Mouse (Mus musculus): ENCODE results near the gene Sgo2a. TPM values are rescaled to one million over a fixed set of nuclear protein-coding genes. Genes with fewer than 3 reads are reported as not detected.
"Not testable (repeated sequence)": the region's sequence is repeated elsewhere in the genome, so short reads cannot be mapped to it uniquely, and the experiment has no call there.

Gene Sgo2a
- total and polyA plus RNA-seq, 2 experiments from 2014 or later = 2.8 to 3.5 TPM

DNA sequence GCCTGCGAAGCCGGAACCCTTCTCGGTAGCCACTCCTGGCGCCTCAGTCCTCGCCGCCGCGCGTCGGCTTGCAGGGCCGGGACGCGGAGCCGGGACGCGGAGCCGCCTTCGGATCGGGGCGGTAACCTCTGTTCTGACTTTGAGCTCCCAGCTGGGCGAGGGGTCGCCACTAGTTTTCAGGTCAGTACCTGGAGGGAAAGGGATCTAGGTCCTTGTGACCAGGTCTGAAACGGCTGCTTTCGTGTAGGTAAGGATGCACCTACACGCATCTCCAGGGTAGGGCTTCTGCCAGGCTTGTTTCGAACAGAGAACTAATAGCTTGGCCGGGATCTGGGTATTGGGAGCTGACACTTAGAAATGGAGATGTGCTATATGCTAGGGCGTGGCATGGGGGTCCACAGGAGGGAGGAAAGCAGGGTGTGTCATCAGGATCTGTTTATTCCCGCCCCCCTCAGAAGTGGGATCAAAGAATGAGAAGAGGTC lies 403 bp downstream of the Sgo2a start:
- Histone ChIP-seq H3K4me2 (ENCODE audit: low read depth, low read length) (peak overlapping the region; percentile 92), H3K9ac (replicated peaks; ENCODE audit: low read length) (peak overlapping the region; percentile 50), H3K9me3 (ENCODE audit: low read length) (no peaks in the 10 kb centered on the region), H3K36me3 (ENCODE audit: insufficient read depth, low read length) (no peaks in the 10 kb centered on the region), H3K27ac (peak overlapping the region; percentile 93; the same call in 1 of the 2 replicates), H3K27me3 (ENCODE audit: insufficient read depth, low read length) (no peaks in the 10 kb centered on the region), H3K4me1 (ENCODE audit: insufficient read depth, low read length) (no peaks in the 10 kb centered on the region), H3K4me3 (ENCODE audit: low read length) (peak overlapping the region; percentile 83)
- under 1% methylated on average over 29 of the region's 29 CpGs for WGBS
- DNase-seq (ENCODE audit: low spot score) (no peak), ATAC-seq (no peak)
- no peak for TF ChIP-seq CTCF (IDR thresholded peaks at IDR 0.05; ENCODE audit: low read depth)

DNA sequence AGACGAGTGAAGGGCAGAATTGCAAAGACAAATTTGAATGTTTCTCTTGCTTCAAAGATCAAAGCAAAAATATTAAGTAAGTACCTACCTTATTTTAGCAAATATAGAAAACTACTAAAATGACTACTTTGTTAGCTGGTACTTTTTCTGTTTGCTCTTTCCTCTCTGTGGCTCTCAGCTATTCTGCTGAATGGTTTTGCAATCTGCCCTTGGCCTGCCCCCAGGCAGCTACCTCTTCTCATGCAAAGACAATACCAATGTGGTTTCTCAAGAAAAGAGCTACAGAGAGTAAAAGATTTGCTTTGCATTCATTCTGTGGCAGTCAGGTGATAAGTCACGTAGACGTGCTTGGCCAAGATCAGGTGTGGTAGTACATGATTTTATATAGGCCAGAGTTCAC lies 2.4 kb downstream of the Sgo2a start:
- TF ChIP-seq CTCF (IDR thresholded peaks at IDR 0.05; ENCODE audit: low read depth) = no peak
- Histone ChIP-seq H3K4me1 (ENCODE audit: insufficient read depth, low read length) (no peaks in the 10 kb centered on the region), H3K9me3 (ENCODE audit: low read length) (no peaks in the 10 kb centered on the region), H3K27me3 (ENCODE audit: insufficient read depth, low read length) (no peaks in the 10 kb centered on the region), H3K9ac (replicated peaks; ENCODE audit: low read length) (no peak overlapping the region), H3K4me2 (ENCODE audit: low read depth, low read length) (no peak overlapping the region), H3K27ac (no peak overlapping the region), H3K4me3 (ENCODE audit: low read length) (no peak overlapping the region), H3K36me3 (ENCODE audit: insufficient read depth, low read length) (no peaks in the 10 kb centered on the region)
- 87% methylated on average over 3 of the region's 3 CpGs for WGBS
- DNase-seq (ENCODE audit: low spot score) (no peak), ATAC-seq (no peak)

DNA sequence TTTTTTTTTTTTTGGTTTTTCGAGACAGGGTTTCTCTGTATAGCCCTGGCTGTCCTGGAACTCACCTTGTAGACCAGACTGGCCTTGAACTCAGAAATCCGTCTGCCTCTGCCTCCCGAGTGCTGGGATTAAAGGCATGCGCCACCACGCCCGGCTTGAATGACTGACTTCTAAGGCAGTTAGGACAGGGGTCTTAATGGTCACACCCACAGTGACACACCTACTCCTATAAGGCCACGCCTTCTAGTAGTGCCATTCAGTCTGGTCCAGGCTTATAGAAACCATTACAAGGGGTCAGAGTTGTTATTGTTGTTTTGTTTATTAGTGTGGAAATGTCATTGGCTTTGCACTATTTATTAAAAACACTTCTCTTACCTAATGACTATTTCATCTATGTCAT lies 10.6 kb downstream of the Sgo2a start:
- not testable (repeated sequence) for H3K36me3 ChIP-seq (ENCODE audit: insufficient read depth, low read length); ATAC-seq; H3K4me1 ChIP-seq (ENCODE audit: insufficient read depth, low read length); H3K4me3 ChIP-seq (ENCODE audit: low read length); H3K9ac ChIP-seq (replicated peaks; ENCODE audit: low read length); H3K9me3 ChIP-seq (ENCODE audit: low read length); H3K27ac ChIP-seq; H3K27me3 ChIP-seq (ENCODE audit: insufficient read depth, low read length); DNase-seq (ENCODE audit: low spot score); H3K4me2 ChIP-seq (ENCODE audit: low read depth, low read length)
- 94% methylated on average over 6 of the region's 7 CpGs for WGBS

- WGBS = 97% methylated on average over 7 of the region's 7 CpGs
- no peaks in the 10 kb centered on the region for H3K27me3 ChIP-seq (ENCODE audit: insufficient read depth, low read length)
- no peaks in the 10 kb centered on the region for H3K4me1 ChIP-seq (ENCODE audit: insufficient read depth, low read length)
- ATAC-seq (no peak), DNase-seq (ENCODE audit: low spot score) (no peak)
- H3K9ac ChIP-seq (replicated peaks; ENCODE audit: low read length) = no peak within 1 kb of the TSS
- no peaks in the 10 kb centered on the region; the same call in 1 of the 2 replicates for H3K36me3 ChIP-seq (ENCODE audit: insufficient read depth, low read length)
- no peak within 1 kb of the TSS for H3K4me2 ChIP-seq (ENCODE audit: low read depth, low read length)
- no peak for TF ChIP-seq CTCF (IDR thresholded peaks at IDR 0.05; ENCODE audit: low read depth)
- H3K27ac ChIP-seq = no peak within 1 kb of the TSS
- H3K4me3 ChIP-seq (ENCODE audit: low read length) = no peak within 1 kb of the TSS
- H3K9me3 ChIP-seq (ENCODE audit: low read length) = no peaks in the 10 kb centered on the region
These were observed 23.1 kb downstream of the Sgo2a start, which contains the start of gene Kctd18 for GRCm38 (mm10) chr1:58018856-58019255. Gene Kctd18 (minus strand): TSS chr1:58018956.

GRCm38 (mm10) chr1:58027707-58028106 lies 31.9 kb downstream of the Sgo2a start:
- DNase-seq (ENCODE audit: low spot score) = no peak
- Histone ChIP-seq H3K9ac (replicated peaks; ENCODE audit: low read length) (no peak overlapping the region), H3K4me2 (ENCODE audit: low read depth, low read length) (no peak overlapping the region), H3K9me3 (ENCODE audit: low read length) (no peaks in the 10 kb centered on the region), H3K27ac (no peak overlapping the region), H3K27me3 (ENCODE audit: insufficient read depth, low read length) (no peaks in the 10 kb centered on the region), H3K4me3 (ENCODE audit: low read length) (no peak overlapping the region), H3K4me1 (ENCODE audit: insufficient read depth, low read length) (no peaks in the 10 kb centered on the region), H3K36me3 (ENCODE audit: insufficient read depth, low read length) (no peaks in the 10 kb centered on the region)
- ATAC-seq = no peak
- no peak for TF ChIP-seq CTCF (IDR thresholded peaks at IDR 0.05; ENCODE audit: low read depth)
- WGBS = 87% methylated on average over 7 of the region's 7 CpGs

- TF ChIP-seq CTCF (IDR thresholded peaks at IDR 0.05; ENCODE audit: low read depth) = no peak
These were observed 33.9 kb downstream of the Sgo2a start, which contains the start of gene Aox1 for GRCm38 (mm10) chr1:58029636-58030117. Gene Aox1 (plus strand): TSS chr1:58029931.

DNA sequence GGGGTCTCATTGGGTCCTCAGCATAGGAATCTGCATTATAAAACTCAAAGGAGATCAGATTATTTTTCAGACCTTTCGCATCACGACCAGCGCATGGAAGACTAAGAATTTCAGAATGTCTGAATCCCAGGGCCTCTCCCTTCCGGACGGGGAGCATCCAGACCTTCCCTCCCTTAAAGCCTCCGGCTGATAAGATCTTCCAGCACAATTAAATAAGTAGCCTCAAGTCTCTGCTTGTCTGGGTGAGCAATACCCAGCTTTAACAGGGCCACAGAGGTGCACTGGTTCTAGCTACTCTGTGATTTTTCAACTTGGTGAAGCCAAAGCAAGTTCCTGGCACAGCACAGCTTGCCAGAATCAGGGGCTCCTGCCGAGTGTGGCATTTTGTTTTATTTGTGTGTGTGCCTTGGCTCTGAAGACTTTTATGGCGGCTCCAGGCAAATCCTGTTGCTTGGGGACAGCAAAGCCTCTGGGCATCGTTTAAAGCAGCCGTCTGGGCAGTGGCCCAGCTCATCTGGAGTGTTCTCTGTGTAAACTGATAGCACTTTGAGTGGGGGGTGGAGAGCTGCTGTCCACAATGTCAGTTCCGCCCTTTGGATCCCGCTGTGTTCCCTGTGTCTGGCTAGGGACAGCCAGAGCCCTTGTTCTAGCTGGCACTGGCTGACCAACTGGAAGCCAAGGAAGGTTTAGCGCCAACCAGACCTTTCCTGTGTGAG lies 34.5 kb downstream of the Sgo2a start:
- Histone ChIP-seq H3K27me3 (ENCODE audit: insufficient read depth, low read length) (no peaks in the 10 kb centered on the region), H3K36me3 (ENCODE audit: insufficient read depth, low read length) (no peaks in the 10 kb centered on the region), H3K9ac (replicated peaks; ENCODE audit: low read length) (no peak overlapping the region), H3K9me3 (ENCODE audit: low read length) (no peaks in the 10 kb centered on the region), H3K4me1 (ENCODE audit: insufficient read depth, low read length) (no peaks in the 10 kb centered on the region), H3K4me3 (ENCODE audit: low read length) (0 out of 2 replicates have a peak overlapping the region, but pooled peaks have one; percentile 8), H3K4me2 (ENCODE audit: low read depth, low read length) (peak overlapping the region; percentile 47), H3K27ac (peak overlapping the region; percentile 62; the same call in 1 of the 2 replicates)
- no peak for TF ChIP-seq CTCF (IDR thresholded peaks at IDR 0.05; ENCODE audit: low read depth)
- ATAC-seq (peak; percentile 88), DNase-seq (ENCODE audit: low spot score) (peak; percentile 83)
- 29% methylated on average over 13 of the region's 13 CpGs for WGBS

More at GRCm38 (mm10) chr1:58029636-58030117, 33.9 kb downstream of the Sgo2a start, which contains the start of gene Aox1:
- no peaks in the 10 kb centered on the region for H3K36me3 ChIP-seq (ENCODE audit: insufficient read depth, low read length)
- DNase-seq (ENCODE audit: low spot score) (peak; percentile 75), ATAC-seq (peak; percentile 84)
- H3K27me3 ChIP-seq (ENCODE audit: insufficient read depth, low read length) = no peaks in the 10 kb centered on the region
- WGBS = 14% methylated on average over 12 of the region's 12 CpGs
- peak within 1 kb of the TSS; percentile 62; the same call in 1 of the 2 replicates for H3K27ac ChIP-seq
- no peaks in the 10 kb centered on the region for H3K4me1 ChIP-seq (ENCODE audit: insufficient read depth, low read length)
- no peaks in the 10 kb centered on the region for H3K9me3 ChIP-seq (ENCODE audit: low read length)
- peak within 1 kb of the TSS; percentile 47 for H3K4me2 ChIP-seq (ENCODE audit: low read depth, low read length)
- 0 out of 2 replicates have a peak within 1 kb of the TSS, but pooled peaks have one; percentile 8 for H3K4me3 ChIP-seq (ENCODE audit: low read length)
- no peak within 1 kb of the TSS for H3K9ac ChIP-seq (replicated peaks; ENCODE audit: low read length)

All from hindbrain, postnatal 0 days (tissue).